Mouse (Mus musculus) left cerebral cortex, postnatal 36 days (tissue): ENCODE data around the gene Fgfr2. TPM values are rescaled to one million over a fixed set of nuclear protein-coding genes. Genes with fewer than 3 reads are reported as not detected.

Experiments
- DNase-seq, 2 experiments: peaks; one replicate each; pipeline ENCODE4 v3.0.0; 2021 to 2022; ENCODE audit warnings: low spot score in 2 of 2, mixed read lengths in 1 of 2
- intact Hi-C: fragments of 180-260 bp; cut with DNase I; formaldehyde crosslinking; loops from one replicate; pipeline ENCODE4 v1.15.1; 2025
- total RNA-seq, 2 experiments: library from RNA; stranded (reverse); gene quantifications; 2 replicates each; pipeline ENCODE4 v1.2.3; 2021

Gene Fgfr2
- total RNA-seq, 2 experiments from 2014 or later = 41.6 to 46.6 TPM

- no peak for DNase-seq
- intact Hi-C loops = loop anchor here (10.0 kb wide), 1 partner anchor 153 kb away; no protein-coding TSS in a partner anchor
Measured at GRCm38 (mm10) chr7:131337502-131338068, 1785.6 kb downstream of the Fgfr2 start.

- intact Hi-C loops = loop anchor here (10.0 kb wide), 1 partner anchor 149 kb away; no protein-coding TSS in a partner anchor
- DNase-seq = no peak
Measured at GRCm38 (mm10) chr7:131333564-131333963, 1789.6 kb downstream of the Fgfr2 start, which contains the start of gene Fam24a. TSS of gene Fam24a (plus strand) at chr7:131333864.

GRCm38 (mm10) chr7:131331688-131332087 lies 1791.5 kb downstream of the Fgfr2 start:
- DNase-seq = no peak
- intact Hi-C loops = loop anchor here (10.0 kb wide), 1 partner anchor 147 kb away; no protein-coding TSS in a partner anchor

- DNase-seq = no peak
- intact Hi-C loops = loop anchor here (10.0 kb wide), 1 partner anchor 215 kb away; no protein-coding TSS in a partner anchor
Measured at GRCm38 (mm10) chr7:131329416-131329815, 1793.7 kb downstream of the Fgfr2 start, which contains the start of gene Fam24b. TSS of gene Fam24b (minus strand) at chr7:131329516.

- intact Hi-C loops = loop anchor here (10.0 kb wide), 1 partner anchor 212 kb away; no protein-coding TSS in a partner anchor
- no peak for DNase-seq
Measured at GRCm38 (mm10) chr7:131327054-131327453, 1796.1 kb downstream of the Fgfr2 start.

- intact Hi-C loops = loop anchor here (10.0 kb wide), 1 partner anchor 207 kb away; no protein-coding TSS in a partner anchor
- no peak for DNase-seq
Measured at GRCm38 (mm10) chr7:131322192-131322591, 1801.0 kb downstream of the Fgfr2 start, which contains the start of gene Cuzd1. TSS of gene Cuzd1 (minus strand) at chr7:131322292.

GRCm38 (mm10) chr7:131318340-131318739 lies 1804.8 kb downstream of the Fgfr2 start:
- DNase-seq = no peak
- intact Hi-C loops = no loop called here

GRCm38 (mm10) chr7:131317587-131317986 lies 1805.6 kb downstream of the Fgfr2 start:
- intact Hi-C loops = no loop called here

GRCm38 (mm10) chr7:131314493-131314892 lies 1808.7 kb downstream of the Fgfr2 start:
- no peak for DNase-seq
- intact Hi-C loops = no loop called here

More at GRCm38 (mm10) chr7:131317587-131317986, 1805.6 kb downstream of the Fgfr2 start:
- DNase-seq = no peak

GRCm38 (mm10) chr7:131306733-131307132 lies 1816.4 kb downstream of the Fgfr2 start:
- intact Hi-C loops = no loop called here
- no peak for DNase-seq

GRCm38 (mm10) chr7:131303340-131303739 lies 1819.8 kb downstream of the Fgfr2 start:
- DNase-seq = no peak
- intact Hi-C loops = no loop called here

- intact Hi-C loops = no loop called here
- DNase-seq = no peak
Measured at GRCm38 (mm10) chr7:131297151-131297550, 1826.0 kb downstream of the Fgfr2 start.

GRCm38 (mm10) chr7:131265851-131266250 lies 1857.3 kb downstream of the Fgfr2 start:
- intact Hi-C loops = no loop called here
- no peak for DNase-seq

- no peak for DNase-seq
- intact Hi-C loops = no loop called here
Measured at GRCm38 (mm10) chr7:131264251-131264650, 1858.9 kb downstream of the Fgfr2 start.

- intact Hi-C loops = no loop called here
- peak; percentile 13 to 31 for DNase-seq
Measured at GRCm38 (mm10) chr7:131260946-131261345, 1862.2 kb downstream of the Fgfr2 start.

GRCm38 (mm10) chr7:131257309-131257708 lies 1865.8 kb downstream of the Fgfr2 start:
- intact Hi-C loops = no loop called here
- no peak for DNase-seq

GRCm38 (mm10) chr7:131256841-131257240 lies 1866.3 kb downstream of the Fgfr2 start:
- no peak for DNase-seq
- intact Hi-C loops = no loop called here

GRCm38 (mm10) chr7:131244993-131245392 lies 1878.2 kb downstream of the Fgfr2 start:
- intact Hi-C loops = no loop called here
- no peak for DNase-seq

- no peak for DNase-seq
- intact Hi-C loops = no loop called here
Measured at GRCm38 (mm10) chr7:131236091-131236490, 1887.1 kb downstream of the Fgfr2 start.

- no peak for DNase-seq
- intact Hi-C loops = no loop called here
Measured at GRCm38 (mm10) chr7:131223086-131223485, 1900.1 kb downstream of the Fgfr2 start.

- intact Hi-C loops = loop anchor here (10.0 kb wide), 1 partner anchor 147 kb away; the partner anchor contains the start of gene Fam24a
Measured at GRCm38 (mm10) chr7:131187996-131188395, 1935.2 kb downstream of the Fgfr2 start.

More at GRCm38 (mm10) chr7:131187996-131188395, 1935.2 kb downstream of the Fgfr2 start:
- DNase-seq = no peak
